Mouse (Mus musculus): ENCODE results near the gene Uox.

Uox gene

DNA sequence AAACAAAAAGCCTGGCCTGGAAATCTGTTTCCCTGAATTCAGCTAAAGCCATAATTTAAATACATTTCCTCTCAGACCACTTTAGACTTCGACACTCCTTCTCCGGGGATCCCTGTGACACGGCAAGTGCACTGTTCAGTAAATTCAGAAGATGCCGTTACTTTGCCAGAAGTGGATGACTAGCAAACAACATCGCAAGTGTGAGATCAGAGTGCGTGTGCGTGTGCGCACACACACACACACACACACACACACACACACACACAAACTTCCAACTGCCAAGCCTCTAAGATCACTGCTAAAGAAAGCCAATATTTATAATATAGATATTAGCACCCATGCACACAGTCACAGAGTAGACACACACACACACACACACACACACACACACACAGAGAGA, 111.5 kb downstream of the Uox start:
- DNase-seq (ENCODE audit: low spot score in 2 of 2): no peak

All from right cerebral cortex, postnatal 36 days (tissue).